Mouse (Mus musculus) stomach, postnatal 0 days (tissue): ENCODE data around the gene Fst. TPM values are rescaled to one million over a fixed set of nuclear protein-coding genes. Genes with fewer than 3 reads are reported as not detected.

Experiments
- ATAC-seq: fragments of 200-750 bp; cut with Nextera tagmentation; 2 replicates; pipeline ENCODE4 v1.8.0; 2017; ENCODE audit not compliant: low FRiP score, low TSS enrichment
- DNase-seq: peaks from one replicate; pipeline ENCODE4 v3.0.0-alpha.2; 2016; ENCODE audit warnings: low spot score
- H3K27ac ChIP-seq: fragments of 300-500 bp; sonication (generic); replicated peaks from 2 replicates; pipeline ENCODE4 v1.5.1; 2014; ENCODE audit warnings: mild to moderate bottlenecking, control low read depth
- H3K27me3 ChIP-seq: fragments of 300-500 bp; sonication (generic); 2 replicates; pipeline ENCODE4 v1.6.1; 2014; ENCODE audit warnings: low read length; ENCODE audit not compliant: control insufficient read depth, insufficient read depth
- H3K36me3 ChIP-seq: fragments of 300-500 bp; sonication (generic); 2 replicates; pipeline ENCODE4 v1.6.1; 2014; ENCODE audit warnings: low read length, mixed read lengths; ENCODE audit not compliant: control insufficient read depth, insufficient read depth
- H3K4me1 ChIP-seq: fragments of 300-500 bp; sonication (generic); replicated peaks from 2 replicates; pipeline ENCODE4 v1.6.1; 2014; ENCODE audit warnings: antibody characterized with exemption; ENCODE audit not compliant: control insufficient read depth, insufficient read depth
- H3K4me2 ChIP-seq: fragments of 300-500 bp; sonication (generic); replicated peaks from 2 replicates; pipeline ENCODE4 v1.6.1; 2014; ENCODE audit warnings: low read depth, mild to moderate bottlenecking, control low read depth, moderate library complexity
- H3K4me3 ChIP-seq: fragments of 300-500 bp; sonication (generic); 2 replicates; pipeline ENCODE4 v1.5.1; 2014; ENCODE audit warnings: low read depth, low read length, control low read depth
- H3K9ac ChIP-seq: fragments of 300-500 bp; sonication (generic); 2 replicates; pipeline ENCODE4 v1.6.1; 2014; ENCODE audit warnings: mild to moderate bottlenecking, low read length, control low read depth, mixed read lengths
- H3K9me3 ChIP-seq: fragments of 300-500 bp; sonication (generic); 2 replicates; pipeline ENCODE4 v1.6.1; 2016; ENCODE audit warnings: low read length; ENCODE audit not compliant: control insufficient read depth
- CTCF ChIP-seq: IDR thresholded peaks from 2 replicates; pipeline ENCODE4 v1.5.1; 2016; ENCODE audit warnings: antibody characterized with exemption, low read depth, mild to moderate bottlenecking, moderate library complexity
- EP300 ChIP-seq: optimal IDR thresholded peaks from 2 replicates; pipeline ENCODE3; 2016; ENCODE audit warnings: antibody characterized with exemption
- WGBS: fragments of 180-500 bp; shearing (Covaris S2); extraction: QIAGEN DNeasy Blood & Tissue Kit; methylation state at CpG from one replicate; pipeline ENCODE4 v1.1.7; 2014; 5-methylcytosine and 5-hydroxymethylcytosine counted together
- polyA plus RNA-seq: library from polyadenylated mRNA; unstranded; fragments of >200 nt; fragmentation: Nextera tagmentation; extraction: Ambion mirVana; gene quantifications from 2 replicates; pipeline ENCODE4 v1.2.1, GENCODE M21; 2015

Fst gene
- polyA plus RNA-seq, 1 experiment from 2014 or later, result 27.8 TPM

DNA sequence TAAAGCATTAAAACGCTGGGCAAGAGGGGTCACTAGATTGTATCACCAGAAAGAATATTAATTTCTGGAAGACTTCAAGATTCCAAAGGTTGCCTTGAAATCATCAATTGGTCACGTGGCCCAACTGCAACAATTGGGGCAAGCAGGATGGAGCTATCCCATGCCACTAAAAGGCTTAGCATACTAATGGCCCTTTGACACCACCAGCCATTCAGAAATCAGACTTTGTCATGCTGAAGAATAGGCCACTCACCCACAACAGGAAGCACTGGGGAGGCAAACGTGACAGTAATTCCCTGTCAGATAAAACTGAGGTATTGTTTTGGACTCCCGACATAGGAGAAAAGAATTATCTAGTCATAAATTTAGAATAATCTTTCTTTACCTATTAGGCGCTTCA is 52.3 kb downstream of the Fst start:
- WGBS, result 31% methylated on average over 5 of the region's 5 CpGs

GRCm38 (mm10) chr13:114405100-114405715 is 53.5 kb downstream of the Fst start:
- Histone ChIP-seq H3K27ac (no peak overlapping the region), H3K4me3 (no peak overlapping the region), H3K9ac (no peak overlapping the region), H3K4me2 (no peak overlapping the region), H3K9me3 (no peaks in the 10 kb centered on the region), H3K27me3 (no peaks in the 10 kb centered on the region), H3K4me1 (no peaks in the 10 kb centered on the region), H3K36me3 (no peaks in the 10 kb centered on the region)
- ATAC-seq, result no peak
- no peak for DNase-seq
- no peak for TF ChIP-seq EP300
- no peak for TF ChIP-seq CTCF
- 83% methylated on average over 9 of the region's 9 CpGs for WGBS

More for the DNA sequence above, 52.3 kb downstream of the Fst start:
- no peak for ATAC-seq
- H3K4me3 ChIP-seq, result no peak overlapping the region
- H3K4me1 ChIP-seq, result no peaks in the 10 kb centered on the region
- H3K36me3 ChIP-seq, result no peaks in the 10 kb centered on the region
- no peak overlapping the region for H3K4me2 ChIP-seq
- no peak overlapping the region for H3K27ac ChIP-seq
- no peak for TF ChIP-seq EP300
- no peak for TF ChIP-seq CTCF
- no peak for DNase-seq
- H3K27me3 ChIP-seq, result no peaks in the 10 kb centered on the region
- H3K9me3 ChIP-seq, result no peaks in the 10 kb centered on the region
- H3K9ac ChIP-seq, result no peak overlapping the region

Other genes starting within 250 kb of the Fst start
- gene Ndufs4, start 70.7 kb downstream of the Fst start, polyA plus RNA-seq, result 279 and 289 TPM in 2 replicates